Mouse (Mus musculus) kidney, embryonic 16.5 days (tissue): ENCODE measurements around the gene Zfhx3. TPM values are rescaled to one million over a fixed set of nuclear protein-coding genes. Genes with fewer than 3 reads are reported as not detected.

ENCODE experiments used
- ATAC-seq: fragments of 200-750 bp; cut with Nextera tagmentation; 2 replicates; pipeline ENCODE4 v1.8.0; 2017; ENCODE audit warnings: moderate TSS enrichment; ENCODE audit not compliant: low FRiP score, low TSS enrichment
- H3K27ac ChIP-seq: fragments of 300-500 bp; sonication (generic); 2 replicates; pipeline ENCODE4 v1.5.1; 2014; ENCODE audit warnings: low read length
- H3K27me3 ChIP-seq: fragments of 300-500 bp; sonication (generic); 2 replicates; pipeline ENCODE4 v1.6.1; 2014; ENCODE audit warnings: low read length, control low read depth, mixed read lengths; ENCODE audit not compliant: insufficient read depth
- H3K36me3 ChIP-seq: fragments of 300-500 bp; sonication (generic); 2 replicates; pipeline ENCODE4 v1.6.1; 2014; ENCODE audit warnings: low read length, control low read depth, mixed read lengths; ENCODE audit not compliant: insufficient read depth
- H3K4me1 ChIP-seq: fragments of 300-500 bp; sonication (generic); 2 replicates; pipeline ENCODE4 v1.6.1; 2014; ENCODE audit warnings: low read length, control low read depth, mixed read lengths; ENCODE audit not compliant: insufficient read depth
- H3K4me2 ChIP-seq: fragments of 300-500 bp; sonication (generic); replicated peaks from 2 replicates; pipeline ENCODE4 v1.6.1; 2014; ENCODE audit warnings: low read depth, low read length
- H3K4me3 ChIP-seq: fragments of 300-500 bp; sonication (generic); 2 replicates; pipeline ENCODE4 v1.5.1; 2014; ENCODE audit warnings: mild to moderate bottlenecking, low read length
- H3K9ac ChIP-seq: fragments of 300-500 bp; sonication (generic); replicated peaks from 2 replicates; pipeline ENCODE4 v1.6.1; 2014; ENCODE audit warnings: low read length
- H3K9me3 ChIP-seq: fragments of 300-500 bp; sonication (generic); 2 replicates; pipeline ENCODE4 v1.6.1; 2016; ENCODE audit warnings: low read length, control low read depth
- WGBS: fragments of 180-500 bp; shearing (Covaris S2); extraction: QIAGEN DNeasy Blood & Tissue Kit; methylation state at CpG from one replicate; pipeline ENCODE4 v1.1.7; 2014; 5-methylcytosine and 5-hydroxymethylcytosine counted together
- polyA plus RNA-seq: library from polyadenylated mRNA; unstranded; fragments of >200 nt; fragmentation: Nextera tagmentation; extraction: Ambion mirVana; gene quantifications from 2 replicates; pipeline ENCODE4 v1.2.1, GENCODE M21; 2015

The Zfhx3 gene
- polyA plus RNA-seq, 1 experiment from 2014 or later = 6.6 TPM

DNA sequence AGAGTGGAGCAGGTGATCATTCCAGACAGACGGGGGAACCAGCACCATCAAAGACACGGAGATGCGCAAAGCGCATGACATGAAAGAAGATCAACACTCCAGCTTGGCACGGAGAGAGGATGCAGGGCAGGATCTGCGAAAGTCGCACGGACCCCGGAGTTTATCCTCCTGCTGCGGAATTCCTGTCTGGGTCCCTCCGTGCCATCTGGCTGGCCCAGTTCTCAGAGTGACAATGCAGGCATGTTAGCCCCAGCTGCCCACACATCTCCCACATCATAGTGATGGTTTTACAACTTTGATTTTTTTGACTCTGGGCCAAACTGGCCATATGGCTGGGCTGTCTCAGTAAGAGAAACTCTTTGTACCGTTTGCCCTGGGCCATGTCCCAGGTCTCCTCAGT lies 623.6 kb downstream of the Zfhx3 start:
- 52% methylated on average over 12 of the region's 12 CpGs for WGBS
- no peaks in the 10 kb centered on the region for H3K9me3 ChIP-seq
- no peak for ATAC-seq

DNA sequence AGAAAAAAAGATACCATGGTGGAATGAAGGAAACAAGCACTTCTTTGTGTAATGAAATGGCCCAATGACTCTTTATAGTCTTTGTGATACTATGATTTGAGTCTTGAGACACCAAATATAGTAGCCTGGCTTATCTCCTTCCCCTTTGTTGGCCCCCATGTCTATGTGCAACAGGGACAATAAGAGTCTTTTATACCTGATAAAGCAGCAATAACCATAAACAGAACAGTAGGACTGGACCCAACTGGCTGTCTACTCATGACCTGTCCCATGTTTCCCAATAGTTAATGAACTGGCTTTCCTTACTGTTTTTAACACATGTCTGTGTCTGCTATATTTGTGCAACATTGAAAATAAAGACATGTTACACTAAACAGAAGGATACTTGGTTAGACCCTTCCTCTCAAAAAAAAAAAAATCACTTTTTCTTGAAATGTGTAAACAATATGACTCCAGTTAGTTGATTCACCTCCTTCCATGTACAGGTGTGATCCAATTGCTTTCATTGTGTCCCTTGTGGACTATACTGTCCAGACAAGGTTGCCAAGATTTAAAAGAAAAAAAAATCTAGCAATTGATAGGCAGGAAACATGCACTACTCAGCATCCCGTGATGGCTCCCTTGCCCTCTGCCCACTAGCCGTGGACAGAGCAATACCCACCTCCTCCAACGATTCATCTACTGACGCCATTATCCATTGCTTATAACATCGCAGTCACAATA lies 631.0 kb downstream of the Zfhx3 start:
- WGBS = 89% methylated on average over 5 of the region's 5 CpGs
- no peaks in the 10 kb centered on the region for H3K27me3 ChIP-seq
- H3K27ac ChIP-seq = no peak overlapping the region
- no peak for ATAC-seq
- H3K9me3 ChIP-seq = no peaks in the 10 kb centered on the region
- H3K4me3 ChIP-seq = no peak overlapping the region
- H3K4me1 ChIP-seq = 0 out of 2 replicates have a peak, but pooled peaks cover 4% of the 10 kb centered on the region
- no peak overlapping the region for H3K9ac ChIP-seq
- H3K4me2 ChIP-seq = no peak overlapping the region
- no peaks in the 10 kb centered on the region for H3K36me3 ChIP-seq

More for the DNA sequence above, 623.6 kb downstream of the Zfhx3 start:
- H3K36me3 ChIP-seq = no peaks in the 10 kb centered on the region
- H3K27ac ChIP-seq = no peak overlapping the region
- H3K4me3 ChIP-seq = no peak overlapping the region
- no peak overlapping the region for H3K4me2 ChIP-seq
- H3K27me3 ChIP-seq = no peaks in the 10 kb centered on the region
- no peak overlapping the region for H3K9ac ChIP-seq
- H3K4me1 ChIP-seq = no peaks in the 10 kb centered on the region

DNA sequence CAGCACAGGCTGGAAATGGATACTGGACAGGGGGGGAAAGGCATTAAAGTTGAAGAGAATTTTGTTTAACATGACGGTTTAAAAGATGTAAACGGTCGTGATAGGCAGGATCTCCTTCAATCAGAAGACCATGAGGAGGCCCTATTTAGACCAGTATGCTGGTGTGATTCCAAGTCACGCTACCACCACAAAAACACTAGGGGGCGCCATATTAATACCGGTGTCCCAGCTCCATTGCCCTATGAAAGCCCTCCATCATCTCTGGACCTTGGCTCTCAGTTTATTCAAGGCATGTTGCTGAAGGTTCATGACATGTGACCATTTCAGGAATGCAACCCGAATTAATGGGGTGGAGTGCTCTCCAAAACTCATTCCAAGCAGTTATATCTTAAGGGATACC lies 631.7 kb downstream of the Zfhx3 start:
- Histone ChIP-seq H3K27me3 (no peaks in the 10 kb centered on the region), H3K4me2 (no peak overlapping the region), H3K9ac (no peak overlapping the region), H3K27ac (no peak overlapping the region), H3K4me1 (0 out of 2 replicates have a peak, but pooled peaks cover 4% of the 10 kb centered on the region), H3K4me3 (no peak overlapping the region), H3K36me3 (no peaks in the 10 kb centered on the region), H3K9me3 (no peaks in the 10 kb centered on the region)
- ATAC-seq = no peak
- 36% methylated on average over 7 of the region's 7 CpGs for WGBS

DNA sequence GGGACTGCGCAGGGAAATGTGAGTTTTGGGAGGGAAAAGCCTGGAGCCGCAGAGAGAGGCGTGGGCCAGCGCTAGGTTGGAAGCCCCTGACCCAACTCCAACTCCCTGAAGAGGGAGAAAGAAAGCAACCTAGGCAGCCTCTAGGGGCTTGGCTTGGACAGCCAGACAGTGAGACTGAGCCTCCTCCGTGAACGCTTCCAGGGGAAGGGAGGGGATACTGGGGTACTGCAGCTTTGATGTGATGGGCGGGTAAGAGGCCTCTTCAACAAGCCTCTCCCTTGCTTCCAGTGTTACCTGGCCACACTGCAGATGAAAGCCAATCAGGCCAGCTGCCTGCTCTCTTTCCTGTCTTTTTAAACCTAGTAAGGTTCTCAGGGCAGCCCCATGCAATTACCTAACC lies 635.1 kb downstream of the Zfhx3 start:
- WGBS = 36% methylated on average over 7 of the region's 7 CpGs
- Histone ChIP-seq H3K27ac (no peak overlapping the region), H3K4me3 (no peak overlapping the region), H3K36me3 (no peaks in the 10 kb centered on the region), H3K4me1 (0 out of 2 replicates have a peak, but pooled peaks cover 4% of the 10 kb centered on the region), H3K9me3 (no peaks in the 10 kb centered on the region), H3K9ac (no peak overlapping the region), H3K4me2 (no peak overlapping the region), H3K27me3 (no peaks in the 10 kb centered on the region)
- no peak for ATAC-seq

DNA sequence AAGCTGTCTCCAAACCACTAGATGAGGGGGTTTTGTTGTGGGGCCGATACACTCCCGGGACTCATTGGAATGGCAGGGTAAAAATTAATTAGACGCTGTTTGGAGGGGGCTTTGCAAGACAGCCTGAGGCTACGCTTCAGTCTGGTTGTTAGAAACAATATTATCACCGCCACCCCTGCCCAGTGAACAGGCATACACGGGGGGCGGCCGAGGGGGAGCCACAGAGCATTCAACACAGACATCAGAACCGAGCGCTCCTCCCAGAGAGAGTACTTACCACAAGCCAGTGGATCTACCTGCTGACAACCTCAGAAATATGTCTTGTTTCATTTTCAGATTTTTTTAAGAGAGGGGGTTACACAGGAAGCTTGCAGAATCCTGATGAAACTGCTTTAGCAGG lies 635.9 kb downstream of the Zfhx3 start:
- H3K9ac ChIP-seq = no peak overlapping the region
- WGBS = 51% methylated on average over 10 of the region's 10 CpGs
- H3K36me3 ChIP-seq = no peaks in the 10 kb centered on the region
- H3K4me1 ChIP-seq = 0 out of 2 replicates have a peak, but pooled peaks cover 4% of the 10 kb centered on the region
- no peaks in the 10 kb centered on the region for H3K27me3 ChIP-seq
- H3K4me3 ChIP-seq = no peak overlapping the region
- ATAC-seq = no peak
- no peak overlapping the region for H3K27ac ChIP-seq
- no peak overlapping the region for H3K4me2 ChIP-seq
- H3K9me3 ChIP-seq = no peaks in the 10 kb centered on the region

DNA sequence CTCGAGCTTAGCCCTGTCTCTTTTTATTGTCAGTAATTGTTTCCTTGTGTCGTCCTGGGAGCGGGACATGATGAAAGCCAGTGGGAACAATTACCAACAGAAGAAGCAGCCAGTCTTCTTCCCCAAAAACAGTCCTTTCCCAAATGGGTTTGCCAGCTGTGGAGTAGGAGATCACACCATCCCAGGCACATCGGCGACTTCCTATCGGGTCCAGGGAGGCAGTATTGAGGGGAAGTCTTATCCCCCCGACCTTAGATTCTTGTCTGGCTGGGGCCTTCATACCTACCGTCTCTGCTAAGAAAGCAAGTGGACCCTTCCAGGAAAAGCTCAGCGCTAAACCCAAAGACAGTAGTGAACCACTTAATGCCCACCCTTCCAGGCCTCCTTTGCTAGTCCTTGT lies 637.4 kb downstream of the Zfhx3 start:
- WGBS = 56% methylated on average over 9 of the region's 9 CpGs
- ATAC-seq = no peak

DNA sequence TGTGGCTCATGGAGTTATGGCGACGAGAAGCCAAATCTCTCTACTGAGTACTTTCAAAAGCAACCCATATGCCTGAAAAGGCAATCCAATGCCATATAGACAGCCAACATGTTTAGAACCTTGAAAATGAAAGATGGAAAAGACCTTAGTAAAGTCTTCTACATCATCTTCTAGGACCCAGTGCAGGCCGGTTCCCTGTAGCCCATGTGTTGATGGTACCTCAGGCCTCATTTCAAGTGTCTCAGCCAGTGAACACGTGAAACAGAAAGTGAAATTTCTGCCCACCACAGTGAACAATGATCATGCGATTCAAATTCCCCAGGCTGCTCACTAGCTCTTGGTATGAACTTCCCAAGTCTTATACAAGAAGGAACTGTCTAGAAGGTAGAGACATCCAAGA lies 637.9 kb downstream of the Zfhx3 start:
- no peak overlapping the region for H3K4me2 ChIP-seq
- H3K4me1 ChIP-seq = 0 out of 2 replicates have a peak, but pooled peaks cover 4% of the 10 kb centered on the region
- H3K9ac ChIP-seq = no peak overlapping the region
- no peak overlapping the region for H3K4me3 ChIP-seq
- 93% methylated on average over 5 of the region's 5 CpGs for WGBS
- H3K27me3 ChIP-seq = no peaks in the 10 kb centered on the region
- H3K9me3 ChIP-seq = no peaks in the 10 kb centered on the region
- no peak overlapping the region for H3K27ac ChIP-seq
- H3K36me3 ChIP-seq = no peaks in the 10 kb centered on the region
- no peak for ATAC-seq

More for the DNA sequence above, 637.4 kb downstream of the Zfhx3 start:
- no peak overlapping the region for H3K27ac ChIP-seq
- no peak overlapping the region for H3K4me3 ChIP-seq
- H3K27me3 ChIP-seq = no peaks in the 10 kb centered on the region
- H3K4me1 ChIP-seq = 0 out of 2 replicates have a peak, but pooled peaks cover 4% of the 10 kb centered on the region
- no peak overlapping the region for H3K4me2 ChIP-seq
- H3K9me3 ChIP-seq = no peaks in the 10 kb centered on the region
- no peak overlapping the region for H3K9ac ChIP-seq
- H3K36me3 ChIP-seq = no peaks in the 10 kb centered on the region

DNA sequence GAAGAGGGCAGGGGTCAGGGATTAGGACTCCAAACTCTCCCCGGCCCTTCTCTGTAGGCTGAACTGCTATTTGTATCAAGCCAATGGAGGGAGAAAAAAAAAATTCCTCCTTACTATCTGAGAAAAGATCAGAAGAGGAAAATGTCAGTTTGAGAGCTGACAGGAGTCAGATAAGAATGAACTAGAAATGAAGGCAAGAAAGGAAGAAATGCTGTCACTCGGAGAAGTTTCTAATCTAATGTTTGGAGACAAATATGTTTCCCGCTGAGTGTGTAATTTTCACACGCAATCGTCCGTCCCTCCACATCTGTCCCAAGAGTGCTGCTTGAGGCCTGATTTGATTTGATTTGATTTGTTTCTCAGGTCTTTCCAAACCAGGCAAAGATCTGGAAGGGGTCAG lies 639.1 kb downstream of the Zfhx3 start:
- H3K9ac ChIP-seq = no peak overlapping the region
- no peaks in the 10 kb centered on the region; the same call in 1 of the 2 replicates for H3K9me3 ChIP-seq
- no peak overlapping the region for H3K4me2 ChIP-seq
- H3K27ac ChIP-seq = no peak overlapping the region
- H3K36me3 ChIP-seq = no peaks in the 10 kb centered on the region
- H3K4me3 ChIP-seq = no peak overlapping the region
- WGBS = 76% methylated on average over 6 of the region's 6 CpGs
- no peaks in the 10 kb centered on the region for H3K27me3 ChIP-seq
- 0 out of 2 replicates have a peak, but pooled peaks cover 4% of the 10 kb centered on the region for H3K4me1 ChIP-seq
- ATAC-seq = no peak

DNA sequence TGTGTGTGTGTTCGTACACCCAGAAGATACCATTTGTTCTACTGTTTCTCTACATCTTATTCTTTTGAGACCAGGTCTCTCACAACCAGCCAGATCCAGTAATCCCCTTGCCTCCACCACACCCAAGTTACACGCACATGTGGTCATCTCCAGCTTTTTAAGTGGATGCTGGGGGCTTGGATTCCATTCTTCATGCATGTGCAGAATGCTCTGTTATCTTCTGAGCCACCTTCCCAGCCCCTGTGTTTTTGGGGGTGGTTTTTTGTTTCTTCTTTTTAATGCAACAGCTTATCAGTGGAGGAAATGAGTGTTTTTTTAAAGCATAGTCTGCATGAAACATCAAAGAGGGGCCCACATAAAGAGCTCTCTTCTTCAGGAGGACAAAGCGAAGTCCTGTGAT lies 639.8 kb downstream of the Zfhx3 start:
- H3K27ac ChIP-seq = 0 out of 2 replicates have a peak overlapping the region, but pooled peaks have one; percentile 14
- ATAC-seq = no peak
- no peaks in the 10 kb centered on the region for H3K27me3 ChIP-seq
- 0 out of 2 replicates have a peak, but pooled peaks cover 4% of the 10 kb centered on the region for H3K4me1 ChIP-seq
- no peak overlapping the region for H3K4me2 ChIP-seq
- H3K4me3 ChIP-seq = no peak overlapping the region
- H3K9ac ChIP-seq = no peak overlapping the region
- WGBS = 78% methylated on average over 3 of the region's 3 CpGs
- no peaks in the 10 kb centered on the region for H3K36me3 ChIP-seq
- no peaks in the 10 kb centered on the region; the same call in 1 of the 2 replicates for H3K9me3 ChIP-seq

DNA sequence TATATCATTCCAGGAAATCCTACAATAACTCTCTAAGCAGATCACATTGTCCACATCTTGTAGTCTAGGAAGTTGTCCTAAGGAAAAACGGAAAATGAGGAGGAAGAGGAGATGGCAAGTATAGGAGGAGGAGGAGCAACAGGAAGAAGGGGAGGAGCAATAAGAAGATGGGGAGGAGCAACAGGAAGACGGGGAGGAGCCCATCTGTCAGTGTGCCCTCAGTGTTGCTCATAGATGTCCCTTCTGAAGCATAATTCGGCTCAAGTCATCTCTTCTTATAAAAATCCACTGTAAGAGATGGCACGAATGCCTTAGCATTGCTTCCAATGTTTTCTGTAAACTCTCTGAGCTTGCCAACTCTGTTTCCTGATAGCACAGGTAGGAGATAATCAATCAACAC lies 640.8 kb downstream of the Zfhx3 start:
- H3K36me3 ChIP-seq = no peaks in the 10 kb centered on the region
- H3K4me1 ChIP-seq = 0 out of 2 replicates have a peak, but pooled peaks cover 2% of the 10 kb centered on the region
- no peak overlapping the region for H3K27ac ChIP-seq
- no peak overlapping the region for H3K4me3 ChIP-seq
- no peak overlapping the region for H3K9ac ChIP-seq
- no peak overlapping the region for H3K4me2 ChIP-seq
- no peaks in the 10 kb centered on the region; the same call in 1 of the 2 replicates for H3K9me3 ChIP-seq
- no peaks in the 10 kb centered on the region for H3K27me3 ChIP-seq
- 79% methylated on average over 4 of the region's 4 CpGs for WGBS
- ATAC-seq = no peak
